Mouse (Mus musculus) thymus, postnatal 10 days (tissue): ENCODE data around the gene Tmem63b.

ENCODE experiments used
- DNase-seq, 2 experiments: peaks; one replicate each; pipeline ENCODE4 v3.0.0; 2021; ENCODE audit warnings: low spot score in 2 of 2

Gene Tmem63b

GRCm38 (mm10) chr17:45703187-45703586 is 16.5 kb upstream of the Tmem63b start:
- no peak for DNase-seq

- no peak for DNase-seq
Measured at GRCm38 (mm10) chr17:45702254-45702653, 15.5 kb upstream of the Tmem63b start.

- DNase-seq = no peak
Measured at GRCm38 (mm10) chr17:45701236-45701591, 14.5 kb upstream of the Tmem63b start.

GRCm38 (mm10) chr17:45700496-45701235 is 14.0 kb upstream of the Tmem63b start:
- no peak for DNase-seq

- DNase-seq = no peak
Measured at GRCm38 (mm10) chr17:45699039-45699740, 12.5 kb upstream of the Tmem63b start.

GRCm38 (mm10) chr17:45698368-45698767 is 11.7 kb upstream of the Tmem63b start:
- no peak for DNase-seq

- DNase-seq = no peak
Measured at GRCm38 (mm10) chr17:45696981-45697380, 10.3 kb upstream of the Tmem63b start.

GRCm38 (mm10) chr17:45695227-45696120 is 8.8 kb upstream of the Tmem63b start:
- no peak for DNase-seq

- DNase-seq = no peak
Measured at GRCm38 (mm10) chr17:45693812-45694565, 7.3 kb upstream of the Tmem63b start.

GRCm38 (mm10) chr17:45692159-45692558 is 5.5 kb upstream of the Tmem63b start:
- DNase-seq = no peak

GRCm38 (mm10) chr17:45690044-45690443 is 3.3 kb upstream of the Tmem63b start:
- DNase-seq = no peak

- DNase-seq = no peak
Measured at GRCm38 (mm10) chr17:45689120-45689519, 2.4 kb upstream of the Tmem63b start.

GRCm38 (mm10) chr17:45686093-45686619 is 549 bp downstream of the Tmem63b start, which contains the start of gene Mrpl14:
Gene Mrpl14, plus strand, starts transcription at chr17:45686322.
- DNase-seq = peak; percentile 88 to 96

- DNase-seq = peak; percentile 32 to 35
Measured at GRCm38 (mm10) chr17:45685171-45686092, 1.3 kb downstream of the Tmem63b start.

GRCm38 (mm10) chr17:45684667-45685131 is 2.0 kb downstream of the Tmem63b start:
- DNase-seq = no peak

- DNase-seq = no peak
Measured at GRCm38 (mm10) chr17:45682843-45683242, 3.9 kb downstream of the Tmem63b start.

- no peak for DNase-seq
Measured at GRCm38 (mm10) chr17:45681588-45681987, 5.1 kb downstream of the Tmem63b start.

- DNase-seq = no peak
Measured at GRCm38 (mm10) chr17:45680391-45680980, 6.2 kb downstream of the Tmem63b start.

GRCm38 (mm10) chr17:45678106-45678505 is 8.6 kb downstream of the Tmem63b start:
- DNase-seq = peak; percentile 49 to 85

GRCm38 (mm10) chr17:45672598-45672997 is 14.1 kb downstream of the Tmem63b start:
- DNase-seq = no peak
